Mouse (Mus musculus): ENCODE data around the gene Mgat4b.

DNA sequence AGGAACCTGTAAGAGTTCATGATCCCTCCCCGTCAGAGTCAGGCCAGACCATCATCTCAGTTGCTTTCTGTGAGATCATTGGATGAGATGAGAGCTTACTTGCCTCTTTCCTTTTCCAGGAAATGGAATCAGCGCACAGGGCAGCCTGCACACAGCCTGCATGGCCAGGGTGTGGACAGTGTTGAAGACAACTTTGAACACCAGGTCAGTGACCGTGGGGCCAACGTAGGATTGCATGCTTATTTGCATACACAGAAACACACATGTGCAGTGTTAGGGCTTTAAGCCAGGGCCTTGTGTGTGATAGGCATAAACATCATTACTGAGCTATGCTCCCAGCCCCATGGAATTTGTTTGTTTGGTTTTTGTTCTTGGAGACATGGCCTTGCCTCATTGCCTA, 13.2 kb upstream of the Mgat4b start:
- no peak; the same call in 1 of the 2 replicates for TF ChIP-seq POLR2A (IDR thresholded peaks at IDR 0.05; ENCODE audit: insufficient read depth, low read depth, low read length)
- TF ChIP-seq CTCF (IDR thresholded peaks at IDR 0.05): no peak

Data from heart, adult 2 months (tissue).